Mouse (Mus musculus) limb, embryonic 11.5 days (tissue): ENCODE results near the gene Xcl1. TPM values are rescaled to one million over a fixed set of nuclear protein-coding genes. Genes with fewer than 3 reads are reported as not detected.
A peak's percentile ranks its signal among the peaks of the same experiment; 100 is the strongest.

Source experiments
- ATAC-seq: fragments of 200-750 bp; cut with Nextera tagmentation; 2 replicates; pipeline ENCODE4 v1.8.0; 2017; ENCODE audit warnings: low read depth; ENCODE audit not compliant: insufficient number of reproducible peaks, low FRiP score, low TSS enrichment
- DNase-seq: peaks from one replicate; pipeline ENCODE4 v3.0.0-alpha.2; 2015; ENCODE audit warnings: low spot score
- H3K27ac ChIP-seq: fragments of 300-500 bp; sonication (generic); replicated peaks from 2 replicates; pipeline ENCODE4 v1.5.1; 2014; ENCODE audit warnings: low read depth, mild to moderate bottlenecking, low read length
- H3K27me3 ChIP-seq: fragments of 300-500 bp; sonication (generic); 2 replicates; pipeline ENCODE4 v1.6.1; 2014; ENCODE audit warnings: mild to moderate bottlenecking, low read length, mixed read lengths; ENCODE audit not compliant: control insufficient read depth, insufficient read depth
- H3K36me3 ChIP-seq: fragments of 300-500 bp; sonication (generic); 2 replicates; pipeline ENCODE4 v1.6.1; 2014; ENCODE audit warnings: mild to moderate bottlenecking, low read length, moderate library complexity, mixed read lengths; ENCODE audit not compliant: control insufficient read depth, insufficient read depth
- H3K4me1 ChIP-seq: fragments of 300-500 bp; sonication (generic); 2 replicates; pipeline ENCODE4 v1.6.1; 2014; ENCODE audit warnings: low read length, mixed read lengths; ENCODE audit not compliant: control insufficient read depth, insufficient read depth
- H3K4me2 ChIP-seq: fragments of 300-500 bp; sonication (generic); 2 replicates; pipeline ENCODE4 v1.6.1; 2014; ENCODE audit warnings: low read depth, mild to moderate bottlenecking, moderate library complexity; ENCODE audit not compliant: severe bottlenecking
- H3K4me3 ChIP-seq: fragments of 300-500 bp; sonication (generic); 2 replicates; pipeline ENCODE4 v1.5.1; 2014; ENCODE audit warnings: low read depth, low read length
- H3K9ac ChIP-seq: fragments of 300-500 bp; sonication (generic); 2 replicates; pipeline ENCODE4 v1.6.1; 2014; ENCODE audit warnings: mild to moderate bottlenecking, low read length
- H3K9me3 ChIP-seq: fragments of 300-500 bp; sonication (generic); 2 replicates; pipeline ENCODE4 v1.6.1; 2016; ENCODE audit warnings: low read length; ENCODE audit not compliant: control insufficient read depth
- WGBS: fragments of 180-500 bp; shearing (Covaris S2); extraction: QIAGEN DNeasy Blood & Tissue Kit; methylation state at CpG from one replicate; pipeline ENCODE4 v1.1.7; 2014; 5-methylcytosine and 5-hydroxymethylcytosine counted together
- polyA plus RNA-seq: library from polyadenylated mRNA; unstranded; fragments of >200 nt; fragmentation: Nextera tagmentation; extraction: Ambion mirVana; gene quantifications from 2 replicates; pipeline ENCODE4 v1.2.1, GENCODE M21; 2014

Gene Xcl1
- polyA plus RNA-seq, 1 experiment from 2014 or later, result not detected

- no peaks in the 10 kb centered on the region for H3K9me3 ChIP-seq
- no peak overlapping the region for H3K27ac ChIP-seq
- H3K9ac ChIP-seq, result peak overlapping the region; percentile 45
- no peaks in the 10 kb centered on the region for H3K4me1 ChIP-seq
- peak overlapping the region; percentile 81 for H3K4me2 ChIP-seq
- DNase-seq (peak; percentile 85), ATAC-seq (peak; percentile 84)
- H3K27me3 ChIP-seq, result no peaks in the 10 kb centered on the region
- peak overlapping the region; percentile 46 for H3K4me3 ChIP-seq
- no peaks in the 10 kb centered on the region for H3K36me3 ChIP-seq
- WGBS, result under 1% methylated on average over 22 of the region's 22 CpGs
These were observed 36.4 kb downstream of the Xcl1 start for GRCm38 (mm10) chr1:164898846-164899351.

DNA sequence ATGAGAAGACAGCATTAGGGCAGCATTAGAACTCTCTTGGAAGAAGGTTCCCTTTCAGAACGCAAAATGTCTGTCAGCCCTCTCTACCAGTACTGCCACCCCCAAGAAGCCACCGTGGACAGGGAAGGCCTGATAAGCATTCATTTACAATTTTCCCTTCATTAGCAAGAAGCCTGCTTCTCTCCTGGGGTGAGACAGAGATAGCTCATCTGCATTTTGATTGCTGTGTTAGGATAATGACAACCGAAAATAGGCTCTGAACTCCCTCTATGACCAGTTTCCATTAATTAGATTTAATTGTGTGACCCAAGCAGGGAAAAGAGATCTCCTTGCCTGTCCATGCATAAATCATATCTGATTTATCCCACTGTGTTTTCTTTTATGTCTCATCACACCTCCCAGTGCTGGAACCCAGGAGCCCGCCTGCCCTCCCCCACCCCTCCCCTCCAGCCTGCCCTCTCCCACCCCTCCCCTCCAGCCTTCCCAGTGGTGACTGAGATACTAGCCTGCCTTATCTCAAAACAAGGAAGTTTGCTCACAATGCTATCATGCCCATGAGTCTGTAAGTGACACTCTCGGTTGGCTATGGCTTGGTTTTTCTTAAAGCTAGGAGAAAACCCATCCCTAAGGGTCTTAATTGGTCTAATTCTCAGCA is 38.0 kb downstream of the Xcl1 start:
- H3K4me3 ChIP-seq, result no peak overlapping the region
- no peak overlapping the region for H3K4me2 ChIP-seq
- no peak overlapping the region for H3K9ac ChIP-seq
- 45% methylated on average over 5 of the region's 5 CpGs for WGBS
- H3K27me3 ChIP-seq, result no peaks in the 10 kb centered on the region
- H3K4me1 ChIP-seq, result no peaks in the 10 kb centered on the region
- no peak overlapping the region for H3K27ac ChIP-seq
- DNase-seq, result no peak
- no peaks in the 10 kb centered on the region for H3K9me3 ChIP-seq
- ATAC-seq, result no peak
- no peaks in the 10 kb centered on the region for H3K36me3 ChIP-seq

GRCm38 (mm10) chr1:164896211-164897145 is 38.8 kb downstream of the Xcl1 start:
- Histone ChIP-seq H3K27ac (no peak overlapping the region), H3K4me2 (no peak overlapping the region), H3K4me1 (no peaks in the 10 kb centered on the region), H3K9ac (no peak overlapping the region), H3K9me3 (no peaks in the 10 kb centered on the region), H3K27me3 (no peaks in the 10 kb centered on the region), H3K36me3 (no peaks in the 10 kb centered on the region), H3K4me3 (no peak overlapping the region)
- no peak for ATAC-seq
- WGBS, result 55% methylated on average over 16 of the region's 16 CpGs
- DNase-seq, result no peak

- H3K36me3 ChIP-seq, result no peaks in the 10 kb centered on the region
- ATAC-seq, result no peak
- WGBS, result 56% methylated on average over 2 of the region's 2 CpGs
- H3K27ac ChIP-seq, result no peak overlapping the region
- H3K4me1 ChIP-seq, result no peaks in the 10 kb centered on the region
- no peak overlapping the region for H3K4me2 ChIP-seq
- DNase-seq, result no peak
- H3K27me3 ChIP-seq, result no peaks in the 10 kb centered on the region
- no peak overlapping the region for H3K4me3 ChIP-seq
- H3K9ac ChIP-seq, result no peak overlapping the region
- no peaks in the 10 kb centered on the region for H3K9me3 ChIP-seq
These were observed 39.5 kb downstream of the Xcl1 start for GRCm38 (mm10) chr1:164895806-164896205.

DNA sequence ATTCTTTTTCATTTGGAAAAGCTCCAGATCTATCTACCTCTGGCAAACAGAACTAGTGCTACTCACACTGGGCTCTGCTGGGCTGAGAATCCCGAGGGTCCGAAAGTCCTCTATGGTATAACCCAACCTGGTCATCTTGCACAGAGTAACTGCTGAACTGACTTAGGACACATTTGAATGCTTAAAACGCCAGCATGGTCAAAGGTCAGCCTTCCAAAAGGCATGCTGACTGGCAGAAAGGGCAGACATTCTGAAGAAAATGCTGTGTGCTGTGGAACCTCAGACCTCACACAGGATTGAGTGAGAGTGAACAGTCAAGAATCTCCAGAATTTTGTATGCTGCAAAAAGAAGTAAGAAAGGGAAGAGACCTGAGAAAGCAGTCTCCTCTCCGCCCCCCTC is 45.0 kb downstream of the Xcl1 start:
- Histone ChIP-seq H3K27me3 (no peaks in the 10 kb centered on the region), H3K9ac (no peak overlapping the region), H3K4me3 (no peak overlapping the region), H3K27ac (no peak overlapping the region), H3K9me3 (no peaks in the 10 kb centered on the region), H3K36me3 (no peaks in the 10 kb centered on the region), H3K4me1 (no peaks in the 10 kb centered on the region), H3K4me2 (no peak overlapping the region)
- 83% methylated on average over 4 of the region's 4 CpGs for WGBS
- no peak for DNase-seq
- no peak for ATAC-seq

GRCm38 (mm10) chr1:164888563-164888962 is 46.8 kb downstream of the Xcl1 start:
- Histone ChIP-seq H3K27ac (no peak overlapping the region), H3K4me2 (no peak overlapping the region), H3K27me3 (no peaks in the 10 kb centered on the region), H3K4me3 (no peak overlapping the region), H3K4me1 (no peaks in the 10 kb centered on the region), H3K36me3 (no peaks in the 10 kb centered on the region), H3K9ac (no peak overlapping the region), H3K9me3 (no peaks in the 10 kb centered on the region)
- no peak for ATAC-seq
- WGBS, result 51% methylated on average over 6 of the region's 6 CpGs
- DNase-seq, result no peak

DNA sequence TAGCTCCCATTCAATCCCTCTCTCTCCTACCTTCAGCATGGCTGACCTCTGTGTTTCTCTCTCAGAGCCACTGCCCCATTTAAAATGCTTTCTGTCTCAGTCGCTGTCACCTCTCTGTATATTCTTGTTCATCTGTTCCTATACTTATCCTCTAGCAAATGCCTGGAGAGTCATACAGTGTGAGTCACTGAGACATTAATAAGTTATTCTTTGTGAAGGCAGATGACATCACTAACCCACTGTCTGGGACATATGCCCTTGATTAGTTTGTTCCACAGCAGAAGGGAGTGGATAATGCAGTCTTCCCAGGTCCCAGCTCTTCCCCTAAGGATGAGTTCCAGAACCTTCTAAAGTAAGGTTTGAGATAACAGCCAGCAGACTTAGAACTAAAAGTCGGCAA is 47.6 kb downstream of the Xcl1 start:
- Histone ChIP-seq H3K4me2 (no peak overlapping the region), H3K36me3 (no peaks in the 10 kb centered on the region), H3K4me1 (no peaks in the 10 kb centered on the region), H3K27ac (no peak overlapping the region), H3K9ac (no peak overlapping the region), H3K9me3 (no peaks in the 10 kb centered on the region), H3K4me3 (no peak overlapping the region), H3K27me3 (no peaks in the 10 kb centered on the region)
- DNase-seq, result no peak
- WGBS, result 87% methylated on average over 2 of the region's 2 CpGs
- no peak for ATAC-seq

- no peak for DNase-seq
- Histone ChIP-seq H3K4me2 (no peak overlapping the region), H3K27me3 (no peaks in the 10 kb centered on the region), H3K27ac (no peak overlapping the region), H3K4me3 (no peak overlapping the region), H3K36me3 (no peaks in the 10 kb centered on the region), H3K9ac (no peak overlapping the region), H3K4me1 (no peaks in the 10 kb centered on the region), H3K9me3 (no peaks in the 10 kb centered on the region)
- WGBS, result 66% methylated on average over 3 of the region's 3 CpGs
- ATAC-seq, result no peak
These were observed 53.4 kb downstream of the Xcl1 start for GRCm38 (mm10) chr1:164881891-164882290.
